Mouse (Mus musculus): Measurements from ENCODE around the gene Idua.

Idua gene

GRCm38 (mm10) chr5:108654444-108654990 is 5.6 kb upstream of the Idua start:
- DNase-seq (ENCODE audit: low spot score in 2 of 2) = no peak

- no peak for DNase-seq (ENCODE audit: low spot score in 2 of 2)
Observed at GRCm38 (mm10) chr5:108655381-108655780, 4.8 kb upstream of the Idua start.

- no peak for DNase-seq (ENCODE audit: low spot score in 2 of 2)
Observed at GRCm38 (mm10) chr5:108655891-108656650, 4.1 kb upstream of the Idua start.

- DNase-seq (ENCODE audit: low spot score in 2 of 2) = no peak
Observed at GRCm38 (mm10) chr5:108657406-108657805, 2.7 kb upstream of the Idua start.

GRCm38 (mm10) chr5:108658611-108659010 is 1.5 kb upstream of the Idua start:
- no peak for DNase-seq (ENCODE audit: low spot score in 2 of 2)

- DNase-seq (ENCODE audit: low spot score in 2 of 2) = peak; percentile 75 to 85
Observed at GRCm38 (mm10) chr5:108660632-108661268, 619 bp downstream of the Idua start.

GRCm38 (mm10) chr5:108662772-108663171 is 2.6 kb downstream of the Idua start:
- no peak for DNase-seq (ENCODE audit: low spot score in 2 of 2)

GRCm38 (mm10) chr5:108665066-108665465 is 4.9 kb downstream of the Idua start:
- DNase-seq (ENCODE audit: low spot score in 2 of 2) = no peak

GRCm38 (mm10) chr5:108667370-108667769 is 7.2 kb downstream of the Idua start:
- no peak for DNase-seq (ENCODE audit: low spot score in 2 of 2)

- DNase-seq (ENCODE audit: low spot score in 2 of 2) = no peak
Observed at GRCm38 (mm10) chr5:108668387-108668932, 8.3 kb downstream of the Idua start.

GRCm38 (mm10) chr5:108668977-108669936 is 9.1 kb downstream of the Idua start, which contains the start of gene Dgkq:
Gene Dgkq (minus strand): TSS chr5:108669672.
- DNase-seq (ENCODE audit: low spot score in 2 of 2) = peak; percentile 58 to 75

GRCm38 (mm10) chr5:108669986-108670385 is 9.9 kb downstream of the Idua start:
- DNase-seq (ENCODE audit: low spot score in 2 of 2) = no peak

- no peak for DNase-seq (ENCODE audit: low spot score in 2 of 2)
Observed at GRCm38 (mm10) chr5:108670785-108671184, 10.7 kb downstream of the Idua start.

- DNase-seq (ENCODE audit: low spot score in 2 of 2) = no peak
Observed at GRCm38 (mm10) chr5:108671757-108672156, 11.6 kb downstream of the Idua start.

- DNase-seq (ENCODE audit: low spot score in 2 of 2) = no peak
Observed at GRCm38 (mm10) chr5:108674624-108675023, 14.5 kb downstream of the Idua start.

- no peak for DNase-seq (ENCODE audit: low spot score in 2 of 2)
Observed at GRCm38 (mm10) chr5:108675251-108675816, 15.2 kb downstream of the Idua start, which contains the start of gene Slc26a1. Gene Slc26a1 (minus strand): TSS chr5:108675569.

GRCm38 (mm10) chr5:108676772-108677498 is 16.8 kb downstream of the Idua start:
- DNase-seq (ENCODE audit: low spot score in 2 of 2) = no peak

GRCm38 (mm10) chr5:108677605-108678295 is 17.6 kb downstream of the Idua start:
- peak; percentile 50 to 72 for DNase-seq (ENCODE audit: low spot score in 2 of 2)

- DNase-seq (ENCODE audit: low spot score in 2 of 2) = no peak
Observed at GRCm38 (mm10) chr5:108678296-108678854, 18.2 kb downstream of the Idua start.

Data from cerebellum, postnatal 4 days (tissue).